Mouse (Mus musculus): ENCODE results near the gene Vamp2. TPM values are rescaled to one million over a fixed set of nuclear protein-coding genes. Genes with fewer than 3 reads are reported as not detected.

The Vamp2 gene
- 347 and 355 TPM in 2 replicates for polyA plus RNA-seq (2015; fragmentation: Nextera tagmentation; extraction: Ambion mirVana)

DNA sequence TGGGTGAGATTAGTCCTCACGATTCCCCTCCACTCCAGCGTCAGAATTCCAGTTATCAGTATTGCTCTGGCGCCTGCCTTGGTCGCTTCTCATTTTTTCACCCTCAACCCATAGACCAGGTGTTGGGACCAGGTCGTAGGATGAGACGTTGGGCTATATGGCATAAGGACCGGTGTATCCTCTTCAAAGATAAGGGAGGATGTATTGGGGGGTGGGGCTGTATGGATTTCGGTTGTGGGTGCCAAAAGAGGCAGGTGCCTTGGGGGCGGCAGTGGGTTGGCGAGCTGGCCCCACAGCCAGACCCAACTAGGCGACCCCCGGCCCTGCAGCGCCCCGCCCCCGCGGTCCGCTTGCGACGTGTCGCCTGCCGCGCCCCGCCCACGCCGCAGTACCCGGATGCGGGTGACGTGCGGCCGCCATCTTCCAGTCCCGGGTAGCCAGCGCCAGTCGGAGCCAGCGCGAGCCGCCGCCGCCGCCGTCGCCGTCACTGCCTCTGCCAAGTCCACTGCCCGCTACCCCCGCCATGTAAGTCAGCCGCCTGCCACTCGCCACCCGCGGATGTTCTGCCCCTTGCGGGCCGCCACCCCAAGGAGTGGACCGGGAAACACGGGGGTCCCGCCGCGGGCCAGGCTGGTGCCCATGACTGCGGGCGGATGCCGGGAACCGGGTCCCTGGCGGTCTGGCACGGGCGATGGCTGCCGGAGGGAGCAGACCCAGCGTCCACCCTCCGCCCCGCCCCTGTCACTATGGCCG is at the start of gene Vamp2:
Gene Vamp2 (plus strand): TSS at position 388 of the 753 bp plus-strand sequence.
- WGBS, result under 1% methylated on average over 59 of the region's 67 CpGs
- peak within 1 kb of the TSS; percentile 95 for H3K27ac ChIP-seq (replicated peaks)
- no peaks in the 10 kb centered on the region for H3K9me3 ChIP-seq (replicated peaks)
- peak within 1 kb of the TSS; percentile 100 for H3K9ac ChIP-seq (replicated peaks)
- H3K4me1 ChIP-seq, result peaks cover 47% of the 10 kb centered on the region
- H3K4me2 ChIP-seq, result peak within 1 kb of the TSS; percentile 94
- peak; percentile 89 for ATAC-seq (ENCODE audit: low FRiP score)
- peak within 1 kb of the TSS; percentile 72 for H3K4me3 ChIP-seq (replicated peaks)
- H3K27me3 ChIP-seq (replicated peaks), result no peaks in the 10 kb centered on the region
- peaks cover 29% of the 10 kb centered on the region for H3K36me3 ChIP-seq

DNA sequence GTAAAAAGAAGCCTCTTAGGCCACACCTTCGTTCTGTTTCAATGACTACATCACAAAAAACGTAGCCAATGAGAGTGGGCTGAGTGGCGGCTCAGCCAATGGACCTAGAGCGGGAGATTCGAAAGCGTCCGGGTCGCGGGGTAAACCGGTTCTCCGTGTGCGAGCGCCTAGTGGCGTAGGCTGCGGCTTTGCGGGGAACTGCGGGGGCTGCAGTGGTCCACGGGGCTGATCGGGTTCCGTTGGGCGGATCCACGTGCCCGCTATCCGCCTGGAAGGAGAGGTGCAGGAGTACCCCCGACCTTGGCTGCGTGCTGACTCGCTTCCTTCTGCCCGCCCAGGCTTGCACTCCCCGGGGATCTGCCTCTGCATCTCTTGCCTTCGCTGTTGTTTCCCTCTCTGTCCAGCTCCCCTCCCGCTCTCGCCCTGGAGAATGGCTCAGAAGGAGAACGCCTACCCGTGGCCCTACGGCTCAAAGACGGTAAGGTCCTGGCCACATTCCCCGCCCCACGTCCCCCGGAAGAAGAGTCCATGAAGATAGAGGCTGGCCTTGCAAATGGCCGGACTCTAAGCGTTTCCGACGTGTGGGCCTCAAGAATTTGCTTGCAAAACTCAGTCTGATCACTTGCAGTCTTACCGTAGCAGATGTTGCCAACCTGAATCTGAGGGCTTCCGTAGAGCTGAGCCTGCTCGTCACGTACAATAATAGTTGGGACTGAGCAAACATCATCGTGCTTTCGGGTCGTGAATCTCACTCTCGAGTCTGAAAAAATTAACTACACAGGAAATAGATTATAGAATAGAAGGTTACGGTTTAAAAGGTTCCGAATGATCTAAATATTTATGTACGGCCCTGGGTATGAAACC is 42.5 kb upstream of the Vamp2 start, which contains the start of gene Aurkb:
Gene Aurkb (plus strand): TSS at position 117 of the 864 bp plus-strand sequence.
- ATAC-seq (ENCODE audit: low FRiP score), result peak; percentile 19; the same call in 1 of the 2 replicates
- H3K27me3 ChIP-seq (replicated peaks), result no peaks in the 10 kb centered on the region
- peak within 1 kb of the TSS; percentile 63 for H3K4me3 ChIP-seq (replicated peaks)
- peak within 1 kb of the TSS; percentile 100 for H3K4me2 ChIP-seq
- H3K36me3 ChIP-seq, result no peaks in the 10 kb centered on the region
- H3K4me1 ChIP-seq, result peaks cover 12% of the 10 kb centered on the region
- no peak within 1 kb of the TSS; the same call in 1 of the 2 replicates for H3K27ac ChIP-seq (replicated peaks)
- no peaks in the 10 kb centered on the region for H3K9me3 ChIP-seq (replicated peaks)
- peak within 1 kb of the TSS; percentile 45 for H3K9ac ChIP-seq (replicated peaks)
- under 1% methylated on average over 53 of the region's 54 CpGs for WGBS

DNA sequence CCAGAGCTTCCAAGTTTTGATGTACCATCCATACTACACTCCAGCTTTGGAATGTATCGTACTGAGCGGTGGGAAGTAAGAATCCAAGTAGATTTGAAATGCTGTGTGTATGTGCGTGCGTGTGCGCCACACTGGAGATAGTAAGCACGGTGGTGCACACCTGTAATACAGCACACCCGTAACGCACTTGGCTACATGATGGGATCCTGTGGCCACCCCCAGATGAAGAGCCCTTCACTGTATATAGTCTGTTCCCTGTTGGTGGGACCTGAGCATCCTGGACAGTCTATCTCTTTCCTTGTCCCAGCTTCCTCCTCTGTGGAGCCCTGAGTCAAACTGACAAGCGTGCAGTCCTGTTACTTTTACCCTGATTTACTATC is 41.9 kb upstream of the Vamp2 start:
- Histone ChIP-seq H3K4me3 (replicated peaks) (peak overlapping the region; percentile 63), H3K27me3 (replicated peaks) (no peaks in the 10 kb centered on the region), H3K9me3 (replicated peaks) (no peaks in the 10 kb centered on the region), H3K36me3 (no peaks in the 10 kb centered on the region), H3K4me1 (peaks cover 12% of the 10 kb centered on the region), H3K4me2 (peak overlapping the region; percentile 100), H3K27ac (replicated peaks) (no peak overlapping the region), H3K9ac (replicated peaks) (peak overlapping the region; percentile 45; the same call in 1 of the 2 replicates)
- no peak for ATAC-seq (ENCODE audit: low FRiP score)
- 14% methylated on average over 9 of the region's 9 CpGs for WGBS

DNA sequence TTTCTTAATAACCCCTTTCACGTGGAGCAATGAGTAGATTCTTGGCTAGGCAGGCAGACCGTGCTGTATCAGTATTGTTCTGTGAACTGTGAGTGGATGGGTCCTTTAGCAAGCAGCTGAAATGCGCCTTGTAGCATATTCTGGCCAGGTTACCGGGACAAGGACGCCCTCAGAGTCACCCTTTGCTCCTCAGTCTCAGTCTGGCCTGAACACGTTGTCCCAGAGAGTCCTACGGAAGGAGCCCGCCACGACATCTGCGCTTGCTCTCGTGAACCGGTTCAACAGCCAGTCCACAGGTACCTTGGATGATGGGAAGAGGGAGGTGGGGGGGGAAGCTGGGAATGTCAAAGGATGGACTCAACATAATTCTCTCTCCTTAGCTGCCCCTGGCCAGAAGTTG is 40.7 kb upstream of the Vamp2 start:
- no peaks in the 10 kb centered on the region for H3K9me3 ChIP-seq (replicated peaks)
- ATAC-seq (ENCODE audit: low FRiP score), result no peak
- no peaks in the 10 kb centered on the region for H3K36me3 ChIP-seq
- WGBS, result 89% methylated on average over 12 of the region's 12 CpGs
- no peak overlapping the region for H3K27ac ChIP-seq (replicated peaks)
- H3K4me1 ChIP-seq, result peaks cover 12% of the 10 kb centered on the region
- no peak overlapping the region for H3K9ac ChIP-seq (replicated peaks)
- H3K4me3 ChIP-seq (replicated peaks), result no peak overlapping the region
- no peaks in the 10 kb centered on the region for H3K27me3 ChIP-seq (replicated peaks)
- peak overlapping the region; percentile 100; the same call in 1 of the 2 replicates for H3K4me2 ChIP-seq

DNA sequence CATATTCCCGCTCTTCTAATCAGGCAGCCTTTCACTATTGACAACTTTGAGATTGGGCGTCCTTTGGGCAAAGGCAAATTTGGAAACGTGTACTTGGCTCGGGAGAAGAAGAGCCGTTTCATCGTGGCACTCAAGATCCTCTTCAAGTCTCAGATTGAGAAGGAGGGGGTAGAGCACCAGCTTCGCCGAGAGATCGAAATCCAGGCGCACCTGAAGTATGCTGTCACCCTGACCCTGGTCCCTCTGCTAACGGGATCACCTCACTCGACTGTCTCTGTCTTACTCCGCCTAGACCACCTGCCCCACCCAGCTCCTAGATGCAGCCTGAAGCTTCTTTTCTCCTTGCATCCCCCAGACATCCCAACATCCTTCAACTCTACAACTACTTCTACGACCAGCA is 40.1 kb upstream of the Vamp2 start:
- peaks cover 12% of the 10 kb centered on the region for H3K4me1 ChIP-seq
- no peak overlapping the region for H3K27ac ChIP-seq (replicated peaks)
- no peaks in the 10 kb centered on the region for H3K27me3 ChIP-seq (replicated peaks)
- no peaks in the 10 kb centered on the region for H3K36me3 ChIP-seq
- no peaks in the 10 kb centered on the region for H3K9me3 ChIP-seq (replicated peaks)
- H3K4me3 ChIP-seq (replicated peaks), result no peak overlapping the region
- no peak overlapping the region for H3K4me2 ChIP-seq
- ATAC-seq (ENCODE audit: low FRiP score), result no peak
- WGBS, result 95% methylated on average over 14 of the region's 14 CpGs
- no peak overlapping the region for H3K9ac ChIP-seq (replicated peaks)

DNA sequence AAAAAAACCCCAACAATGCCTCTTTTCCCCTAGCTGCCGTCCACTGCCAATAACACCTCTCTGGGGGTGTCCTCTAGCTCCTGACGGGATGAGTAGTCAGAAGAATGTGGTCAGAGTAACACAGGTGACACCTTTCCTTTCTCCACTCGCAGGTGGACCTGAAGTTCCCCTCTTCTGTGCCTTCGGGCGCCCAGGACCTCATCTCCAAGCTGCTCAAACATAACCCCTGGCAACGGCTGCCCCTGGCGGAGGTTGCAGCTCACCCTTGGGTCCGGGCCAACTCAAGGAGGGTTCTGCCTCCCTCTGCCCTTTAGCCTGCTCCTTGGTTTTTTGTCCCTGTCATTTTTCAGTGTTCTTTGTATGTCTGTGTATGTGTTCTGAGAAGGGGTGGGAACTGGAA is 37.5 kb upstream of the Vamp2 start:
- H3K36me3 ChIP-seq, result no peaks in the 10 kb centered on the region
- no peak overlapping the region for H3K9ac ChIP-seq (replicated peaks)
- no peak overlapping the region for H3K4me2 ChIP-seq
- no peak overlapping the region for H3K4me3 ChIP-seq (replicated peaks)
- ATAC-seq (ENCODE audit: low FRiP score), result no peak
- H3K27ac ChIP-seq (replicated peaks), result no peak overlapping the region
- H3K27me3 ChIP-seq (replicated peaks), result no peaks in the 10 kb centered on the region
- H3K4me1 ChIP-seq, result peaks cover 9% of the 10 kb centered on the region
- no peaks in the 10 kb centered on the region for H3K9me3 ChIP-seq (replicated peaks)
- WGBS, result 80% methylated on average over 8 of the region's 8 CpGs

DNA sequence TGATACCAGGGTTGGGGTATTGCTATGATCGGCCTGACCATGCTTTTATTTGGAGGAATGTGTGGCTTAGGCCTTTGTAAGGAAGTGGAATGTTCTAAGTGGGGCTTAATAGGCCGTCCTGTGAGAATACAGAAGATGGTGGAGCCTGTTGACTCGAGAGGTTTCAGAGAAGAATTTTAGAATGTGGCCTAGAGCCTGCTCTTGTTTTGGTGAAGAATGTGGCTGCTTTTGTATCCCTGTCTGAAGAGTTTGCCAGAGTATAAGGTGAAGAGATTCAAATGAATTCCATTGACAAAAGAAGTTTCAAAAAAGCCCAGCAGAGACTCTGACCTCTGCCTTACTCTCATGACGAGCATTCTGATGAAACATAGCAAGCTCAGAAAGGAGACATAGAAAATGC is 36.5 kb upstream of the Vamp2 start:
- ATAC-seq (ENCODE audit: low FRiP score), result no peak
- H3K27me3 ChIP-seq (replicated peaks), result no peaks in the 10 kb centered on the region
- no peaks in the 10 kb centered on the region for H3K36me3 ChIP-seq
- no peak overlapping the region for H3K4me3 ChIP-seq (replicated peaks)
- no peak overlapping the region for H3K9ac ChIP-seq (replicated peaks)
- no peak overlapping the region for H3K27ac ChIP-seq (replicated peaks)
- 77% methylated on average over 4 of the region's 4 CpGs for WGBS
- H3K4me2 ChIP-seq, result no peak overlapping the region
- H3K9me3 ChIP-seq (replicated peaks), result no peaks in the 10 kb centered on the region
- H3K4me1 ChIP-seq, result 0 out of 2 replicates have a peak, but pooled peaks cover under 1% of the 10 kb centered on the region

DNA sequence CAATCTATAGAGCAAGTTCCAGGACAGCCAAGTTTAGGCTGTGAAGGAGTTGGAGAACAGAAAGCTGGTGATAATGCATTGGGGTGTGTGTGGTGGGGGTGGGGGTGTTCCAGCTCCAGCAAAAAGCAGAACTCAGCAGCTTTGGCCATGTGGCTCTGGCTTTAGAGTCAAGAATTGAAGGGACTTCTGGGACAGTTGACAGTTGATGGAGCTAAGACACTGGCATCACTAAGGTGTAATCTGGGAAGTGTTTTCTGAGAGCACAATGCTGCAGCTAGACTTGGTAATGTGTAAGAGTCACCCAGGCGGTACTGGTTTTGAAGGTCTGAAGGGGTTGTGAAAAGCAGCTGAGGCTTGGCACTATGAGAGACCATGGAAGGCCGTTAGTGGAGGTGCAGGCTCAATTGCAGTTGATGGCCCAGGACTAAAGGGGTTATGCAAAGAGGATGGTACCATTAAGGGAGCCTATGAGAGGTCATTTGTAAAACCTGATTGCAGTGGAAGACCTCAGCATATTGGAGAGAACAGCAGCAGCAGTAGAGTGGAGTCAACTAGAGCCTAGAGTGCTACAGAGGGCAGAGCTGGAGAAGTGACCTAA is 35.4 kb upstream of the Vamp2 start:
- no peaks in the 10 kb centered on the region for H3K9me3 ChIP-seq (replicated peaks)
- no peaks in the 10 kb centered on the region for H3K36me3 ChIP-seq
- no peak overlapping the region for H3K4me3 ChIP-seq (replicated peaks)
- WGBS, result 78% methylated on average over 2 of the region's 2 CpGs
- peaks cover under 1% of the 10 kb centered on the region for H3K4me1 ChIP-seq
- ATAC-seq (ENCODE audit: low FRiP score), result no peak
- no peaks in the 10 kb centered on the region for H3K27me3 ChIP-seq (replicated peaks)
- H3K27ac ChIP-seq (replicated peaks), result no peak overlapping the region
- H3K4me2 ChIP-seq, result no peak overlapping the region
- no peak overlapping the region for H3K9ac ChIP-seq (replicated peaks)

DNA sequence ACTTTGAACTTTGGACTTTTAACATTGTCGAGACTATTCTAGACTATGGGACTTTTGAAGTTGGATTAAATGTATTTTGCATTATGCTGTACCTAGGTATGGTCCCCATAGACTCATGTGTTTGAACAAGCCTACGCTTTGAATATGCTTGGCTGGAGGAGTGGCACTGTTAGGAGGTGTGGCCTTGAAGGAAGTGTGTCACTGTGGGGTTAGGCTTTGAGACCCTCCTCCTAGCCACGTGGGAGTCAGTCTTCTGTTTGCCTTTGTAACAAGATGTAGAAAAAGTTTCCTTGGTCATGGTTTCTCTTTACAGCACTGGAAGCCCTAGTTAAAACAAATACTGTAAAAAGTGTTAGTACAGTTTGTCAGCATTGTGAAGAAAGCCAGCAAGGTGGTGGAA is 34.4 kb upstream of the Vamp2 start:
- Histone ChIP-seq H3K4me3 (replicated peaks) (no peak overlapping the region), H3K4me2 (no peak overlapping the region), H3K9me3 (replicated peaks) (no peaks in the 10 kb centered on the region), H3K9ac (replicated peaks) (no peak overlapping the region), H3K4me1 (peaks cover 9% of the 10 kb centered on the region), H3K36me3 (no peaks in the 10 kb centered on the region), H3K27ac (replicated peaks) (no peak overlapping the region), H3K27me3 (replicated peaks) (no peaks in the 10 kb centered on the region)
- 80% methylated on average over 3 of the region's 3 CpGs for WGBS
- ATAC-seq (ENCODE audit: low FRiP score), result no peak

DNA sequence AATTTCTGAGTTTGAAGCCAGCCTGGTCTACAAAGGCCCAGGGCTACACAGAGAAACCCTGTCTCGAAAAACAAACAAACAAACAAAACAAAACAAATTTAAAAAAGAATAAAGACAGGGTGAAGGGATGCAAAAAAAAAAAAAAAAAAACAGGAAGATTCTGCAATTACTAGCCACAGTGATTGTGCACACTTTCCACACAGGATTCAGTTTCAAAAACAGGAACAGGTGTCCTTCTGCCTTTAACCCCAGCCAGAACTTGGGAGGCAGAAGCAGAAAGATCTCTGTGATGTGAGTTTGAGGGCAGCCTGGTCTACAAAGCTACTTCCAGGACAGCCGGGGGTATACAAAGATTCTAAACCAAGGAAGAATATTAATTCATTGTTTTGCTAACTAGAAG is 30.0 kb upstream of the Vamp2 start:
- Histone ChIP-seq H3K9me3 (replicated peaks) (no peaks in the 10 kb centered on the region), H3K9ac (replicated peaks) (peak overlapping the region; percentile 60), H3K4me3 (replicated peaks) (peak overlapping the region; percentile 92), H3K36me3 (no peaks in the 10 kb centered on the region), H3K4me1 (peaks cover 29% of the 10 kb centered on the region), H3K27ac (replicated peaks) (peak overlapping the region; percentile 91), H3K4me2 (peak overlapping the region; percentile 92), H3K27me3 (replicated peaks) (no peaks in the 10 kb centered on the region)
- WGBS, result 72% methylated on average over 2 of the region's 2 CpGs
- ATAC-seq (ENCODE audit: low FRiP score), result no peak

DNA sequence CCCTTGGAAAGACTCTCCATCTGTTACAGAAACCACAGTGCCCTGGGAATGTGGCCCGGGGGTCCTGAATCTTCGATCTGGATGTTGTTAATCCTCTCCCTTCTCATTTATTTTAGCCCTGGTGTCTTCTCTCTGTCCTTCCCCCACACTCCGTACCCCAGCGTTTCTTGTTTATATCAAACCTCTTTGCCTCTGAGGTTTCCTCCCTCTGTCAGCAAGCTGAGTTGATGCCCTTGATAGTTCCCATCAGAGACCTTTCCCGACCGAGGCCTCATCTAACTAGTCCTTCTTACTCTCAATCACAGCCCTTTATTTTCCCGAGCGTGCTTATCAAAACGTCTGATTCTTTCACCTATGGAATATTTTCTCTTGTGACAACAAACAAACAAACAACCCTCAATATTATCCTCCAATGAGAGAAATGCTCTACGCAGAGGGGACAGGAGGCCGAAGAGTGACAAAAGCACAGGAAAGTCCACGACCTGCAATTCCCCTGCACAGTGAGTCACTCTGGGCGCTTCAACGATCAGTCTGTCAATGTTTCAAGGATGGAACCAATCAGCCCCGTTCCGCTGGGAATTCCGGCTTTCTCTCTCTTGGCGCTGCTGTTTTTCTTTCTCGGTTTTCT is 29.4 kb upstream of the Vamp2 start:
- Histone ChIP-seq H3K4me1 (peaks cover 30% of the 10 kb centered on the region), H3K27ac (replicated peaks) (peak overlapping the region; percentile 91), H3K9ac (replicated peaks) (peak overlapping the region; percentile 60), H3K27me3 (replicated peaks) (no peaks in the 10 kb centered on the region), H3K4me2 (peak overlapping the region; percentile 92), H3K9me3 (replicated peaks) (no peaks in the 10 kb centered on the region), H3K4me3 (replicated peaks) (peak overlapping the region; percentile 92), H3K36me3 (no peaks in the 10 kb centered on the region)
- 3% methylated on average over 19 of the region's 19 CpGs for WGBS
- peak; percentile 21; the same call in 1 of the 2 replicates for ATAC-seq (ENCODE audit: low FRiP score)

Measured in neural tube, embryonic 15.5 days (tissue).